Mouse (Mus musculus): ENCODE results near the gene Map3k6. TPM values are rescaled to one million over a fixed set of nuclear protein-coding genes. Genes with fewer than 3 reads are reported as not detected.
A peak's percentile ranks its signal among the peaks of the same experiment; 100 is the strongest.

Gene Map3k6
- total and polyA plus RNA-seq, 2 experiments from 2014 or later, result 2.7 to 13.8 TPM

- no peak for TF ChIP-seq CTCF (IDR thresholded peaks at IDR 0.05; ENCODE audit: low read depth)
- peak; percentile 44; the same call in 1 of the 2 replicates for TF ChIP-seq EP300 (IDR thresholded peaks at IDR 0.05; ENCODE audit: low read depth)
- WGBS, result 18% methylated on average over 15 of the region's 15 CpGs
- Histone ChIP-seq H3K36me3 (replicated peaks; ENCODE audit: control insufficient read depth, insufficient read depth, low read length) (no peaks in the 10 kb centered on the region), H3K4me2 (ENCODE audit: low read depth, low read length) (no peak overlapping the region), H3K27ac (ENCODE audit: low read depth) (no peak overlapping the region), H3K9ac (replicated peaks; ENCODE audit: low read depth, low read length) (no peak overlapping the region), H3K27me3 (ENCODE audit: control insufficient read depth, insufficient read depth, low read length) (peaks cover 56% of the 10 kb centered on the region), H3K4me3 (ENCODE audit: low read depth, low read length) (no peak overlapping the region), H3K4me1 (ENCODE audit: control insufficient read depth, insufficient read depth) (no peaks in the 10 kb centered on the region), H3K9me3 (replicated peaks; ENCODE audit: control insufficient read depth, low read length) (no peaks in the 10 kb centered on the region)
- DNase-seq (ENCODE audit: low spot score), result no peak
- no peak for ATAC-seq (ENCODE audit: insufficient read depth, low read depth)
Measured at GRCm38 (mm10) chr4:133247072-133247471, 6.5 kb downstream of the Map3k6 start.

GRCm38 (mm10) chr4:133247806-133248449 is 7.3 kb downstream of the Map3k6 start:
- DNase-seq (ENCODE audit: low spot score) (no peak), ATAC-seq (ENCODE audit: insufficient read depth, low read depth) (no peak)
- TF ChIP-seq CTCF (IDR thresholded peaks at IDR 0.05; ENCODE audit: low read depth) (no peak), EP300 (IDR thresholded peaks at IDR 0.05; ENCODE audit: low read depth) (no peak)
- Histone ChIP-seq H3K4me3 (ENCODE audit: low read depth, low read length) (no peak overlapping the region), H3K4me2 (ENCODE audit: low read depth, low read length) (no peak overlapping the region), H3K4me1 (ENCODE audit: control insufficient read depth, insufficient read depth) (no peaks in the 10 kb centered on the region), H3K9me3 (replicated peaks; ENCODE audit: control insufficient read depth, low read length) (no peaks in the 10 kb centered on the region), H3K27ac (ENCODE audit: low read depth) (no peak overlapping the region), H3K9ac (replicated peaks; ENCODE audit: low read depth, low read length) (no peak overlapping the region), H3K36me3 (replicated peaks; ENCODE audit: control insufficient read depth, insufficient read depth, low read length) (no peaks in the 10 kb centered on the region), H3K27me3 (ENCODE audit: control insufficient read depth, insufficient read depth, low read length) (peaks cover 55% of the 10 kb centered on the region)
- WGBS, result 63% methylated on average over 13 of the region's 13 CpGs

- DNase-seq (ENCODE audit: low spot score) (peak; percentile 55), ATAC-seq (ENCODE audit: insufficient read depth, low read depth) (peak; percentile 63)
- TF ChIP-seq CTCF (IDR thresholded peaks at IDR 0.05; ENCODE audit: low read depth) (peak; percentile 67), EP300 (IDR thresholded peaks at IDR 0.05; ENCODE audit: low read depth) (no peak)
- no peaks in the 10 kb centered on the region for H3K4me1 ChIP-seq (ENCODE audit: control insufficient read depth, insufficient read depth)
- H3K27me3 ChIP-seq (ENCODE audit: control insufficient read depth, insufficient read depth, low read length), result peaks cover 58% of the 10 kb centered on the region
- H3K9ac ChIP-seq (replicated peaks; ENCODE audit: low read depth, low read length), result no peak overlapping the region
- peak overlapping the region; percentile 26 for H3K4me3 ChIP-seq (ENCODE audit: low read depth, low read length)
- H3K27ac ChIP-seq (ENCODE audit: low read depth), result no peak overlapping the region
- no peaks in the 10 kb centered on the region for H3K36me3 ChIP-seq (replicated peaks; ENCODE audit: control insufficient read depth, insufficient read depth, low read length)
- H3K4me2 ChIP-seq (ENCODE audit: low read depth, low read length), result peak overlapping the region; percentile 48
- WGBS, result 5% methylated on average over 22 of the region's 22 CpGs
- H3K9me3 ChIP-seq (replicated peaks; ENCODE audit: control insufficient read depth, low read length), result no peaks in the 10 kb centered on the region
Measured at GRCm38 (mm10) chr4:133250609-133251008, 10.0 kb downstream of the Map3k6 start.

- TF ChIP-seq EP300 (IDR thresholded peaks at IDR 0.05; ENCODE audit: low read depth) (no peak), CTCF (IDR thresholded peaks at IDR 0.05; ENCODE audit: low read depth) (no peak)
- WGBS, result 18% methylated on average over 31 of the region's 31 CpGs
- no peak overlapping the region for H3K9ac ChIP-seq (replicated peaks; ENCODE audit: low read depth, low read length)
- H3K4me2 ChIP-seq (ENCODE audit: low read depth, low read length), result peak overlapping the region; percentile 48
- peak overlapping the region; percentile 26 for H3K4me3 ChIP-seq (ENCODE audit: low read depth, low read length)
- ATAC-seq (ENCODE audit: insufficient read depth, low read depth) (no peak), DNase-seq (ENCODE audit: low spot score) (no peak)
- H3K36me3 ChIP-seq (replicated peaks; ENCODE audit: control insufficient read depth, insufficient read depth, low read length), result no peaks in the 10 kb centered on the region
- H3K27ac ChIP-seq (ENCODE audit: low read depth), result no peak overlapping the region
- H3K9me3 ChIP-seq (replicated peaks; ENCODE audit: control insufficient read depth, low read length), result no peaks in the 10 kb centered on the region
- H3K27me3 ChIP-seq (ENCODE audit: control insufficient read depth, insufficient read depth, low read length), result peaks cover 62% of the 10 kb centered on the region
- H3K4me1 ChIP-seq (ENCODE audit: control insufficient read depth, insufficient read depth), result no peaks in the 10 kb centered on the region
Measured at GRCm38 (mm10) chr4:133251214-133251613, 10.6 kb downstream of the Map3k6 start.

GRCm38 (mm10) chr4:133252089-133252488 is 11.5 kb downstream of the Map3k6 start:
- no peak for DNase-seq (ENCODE audit: low spot score)
- TF ChIP-seq CTCF (IDR thresholded peaks at IDR 0.05; ENCODE audit: low read depth), result peak; percentile 11; the same call in 1 of the 2 replicates
- TF ChIP-seq EP300 (IDR thresholded peaks at IDR 0.05; ENCODE audit: low read depth), result no peak
- no peaks in the 10 kb centered on the region for H3K36me3 ChIP-seq (replicated peaks; ENCODE audit: control insufficient read depth, insufficient read depth, low read length)
- peaks cover 62% of the 10 kb centered on the region for H3K27me3 ChIP-seq (ENCODE audit: control insufficient read depth, insufficient read depth, low read length)
- H3K4me2 ChIP-seq (ENCODE audit: low read depth, low read length), result no peak overlapping the region
- ATAC-seq (ENCODE audit: insufficient read depth, low read depth), result no peak
- no peaks in the 10 kb centered on the region for H3K9me3 ChIP-seq (replicated peaks; ENCODE audit: control insufficient read depth, low read length)
- H3K9ac ChIP-seq (replicated peaks; ENCODE audit: low read depth, low read length), result no peak overlapping the region
- H3K27ac ChIP-seq (ENCODE audit: low read depth), result no peak overlapping the region
- H3K4me3 ChIP-seq (ENCODE audit: low read depth, low read length), result no peak overlapping the region
- 64% methylated on average over 4 of the region's 4 CpGs for WGBS
- H3K4me1 ChIP-seq (ENCODE audit: control insufficient read depth, insufficient read depth), result no peaks in the 10 kb centered on the region

- H3K27me3 ChIP-seq (ENCODE audit: control insufficient read depth, insufficient read depth, low read length), result peaks cover 60% of the 10 kb centered on the region
- 69% methylated on average over 12 of the region's 12 CpGs for WGBS
- no peak overlapping the region for H3K4me3 ChIP-seq (ENCODE audit: low read depth, low read length)
- H3K27ac ChIP-seq (ENCODE audit: low read depth), result no peak overlapping the region
- ATAC-seq (ENCODE audit: insufficient read depth, low read depth), result no peak
- H3K36me3 ChIP-seq (replicated peaks; ENCODE audit: control insufficient read depth, insufficient read depth, low read length), result no peaks in the 10 kb centered on the region
- no peak for DNase-seq (ENCODE audit: low spot score)
- H3K9me3 ChIP-seq (replicated peaks; ENCODE audit: control insufficient read depth, low read length), result no peaks in the 10 kb centered on the region
- H3K4me1 ChIP-seq (ENCODE audit: control insufficient read depth, insufficient read depth), result no peaks in the 10 kb centered on the region
- TF ChIP-seq EP300 (IDR thresholded peaks at IDR 0.05; ENCODE audit: low read depth) (no peak), CTCF (IDR thresholded peaks at IDR 0.05; ENCODE audit: low read depth) (no peak)
- no peak overlapping the region for H3K4me2 ChIP-seq (ENCODE audit: low read depth, low read length)
- H3K9ac ChIP-seq (replicated peaks; ENCODE audit: low read depth, low read length), result no peak overlapping the region
Measured at GRCm38 (mm10) chr4:133253412-133253811, 12.8 kb downstream of the Map3k6 start.

Data from heart, postnatal 0 days (tissue).